Mouse (Mus musculus): Measurements from ENCODE around the gene Gm20662. TPM values are rescaled to one million over a fixed set of nuclear protein-coding genes. Genes with fewer than 3 reads are reported as not detected.

The Gm20662 gene
- polyA plus RNA-seq, 1 experiment from 2014 or later: 0.61 TPM

DNA sequence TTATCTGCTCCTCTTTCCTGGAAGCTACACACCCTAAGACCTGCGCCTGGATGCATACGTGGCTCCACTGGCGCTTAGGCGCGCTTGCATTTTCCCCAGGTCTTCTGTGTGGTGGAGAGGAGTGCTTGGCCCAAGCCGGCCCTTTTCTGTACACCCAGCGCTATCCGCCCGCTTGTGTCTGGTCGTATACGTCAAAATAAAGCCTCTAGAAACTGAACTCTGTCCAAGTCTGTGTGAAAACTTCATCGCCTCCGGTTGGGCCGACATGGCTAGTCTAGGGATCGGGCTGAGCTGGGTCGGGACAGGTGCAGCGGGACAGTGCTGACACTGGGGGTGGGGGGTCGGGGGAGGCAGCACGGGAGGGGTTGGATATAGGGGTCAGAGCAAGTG is 52.4 kb downstream of the Gm20662 start:
- WGBS: under 1% methylated on average over 19 of the region's 19 CpGs
- Histone ChIP-seq H3K27ac (ENCODE audit: low read depth, low read length) (peak overlapping the region; percentile 63; the same call in 1 of the 2 replicates), H3K9me3 (ENCODE audit: control insufficient read depth, low read length) (no peaks in the 10 kb centered on the region), H3K27me3 (ENCODE audit: control insufficient read depth, insufficient read depth, low read length) (no peaks in the 10 kb centered on the region), H3K4me3 (ENCODE audit: low read length) (peak overlapping the region; percentile 84), H3K36me3 (ENCODE audit: control insufficient read depth, insufficient read depth, low read length) (peaks cover 46% of the 10 kb centered on the region), H3K4me1 (ENCODE audit: control insufficient read depth, insufficient read depth, low read length) (peaks cover 22% of the 10 kb centered on the region), H3K9ac (ENCODE audit: low read depth, low read length) (peak overlapping the region; percentile 70), H3K4me2 (replicated peaks; ENCODE audit: low read depth, low read length) (peak overlapping the region; percentile 87)
- ATAC-seq (ENCODE audit: low FRiP score, low TSS enrichment): peak; percentile 60

DNA sequence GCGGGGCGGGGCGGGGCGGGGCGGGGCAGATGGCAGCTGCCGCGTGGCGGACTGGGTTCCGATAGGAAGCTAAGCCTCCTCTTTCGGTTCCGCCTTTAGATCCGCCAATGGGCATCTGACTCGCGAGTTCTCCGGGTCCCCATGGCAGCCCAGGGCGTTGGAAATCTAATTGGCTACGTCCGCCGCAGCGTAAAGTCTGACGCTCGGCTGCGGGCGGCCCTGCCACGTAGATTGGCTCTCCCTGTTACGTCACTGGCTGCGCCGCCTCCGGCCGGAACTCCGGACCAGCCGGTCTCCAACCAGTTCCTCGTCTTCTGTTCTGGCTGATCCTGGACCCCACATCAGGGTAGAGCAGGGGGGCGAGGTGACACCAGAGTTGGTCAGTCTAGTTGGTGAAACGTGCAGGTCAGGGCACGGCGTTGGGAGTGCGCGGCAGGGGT is 52.9 kb downstream of the Gm20662 start, which contains the start of gene Gmppb:
Gene Gmppb (plus strand): TSS at position 227 of the 440 bp plus-strand sequence.
- no peaks in the 10 kb centered on the region for H3K27me3 ChIP-seq (ENCODE audit: control insufficient read depth, insufficient read depth, low read length)
- under 1% methylated on average over 36 of the region's 39 CpGs for WGBS
- H3K9me3 ChIP-seq (ENCODE audit: control insufficient read depth, low read length): no peaks in the 10 kb centered on the region
- H3K4me2 ChIP-seq (replicated peaks; ENCODE audit: low read depth, low read length): peak within 1 kb of the TSS; percentile 87
- H3K4me1 ChIP-seq (ENCODE audit: control insufficient read depth, insufficient read depth, low read length): peaks cover 22% of the 10 kb centered on the region
- peak within 1 kb of the TSS; percentile 70 for H3K9ac ChIP-seq (ENCODE audit: low read depth, low read length)
- H3K4me3 ChIP-seq (ENCODE audit: low read length): peak within 1 kb of the TSS; percentile 84
- peak within 1 kb of the TSS; percentile 71 for H3K27ac ChIP-seq (ENCODE audit: low read depth, low read length)
- H3K36me3 ChIP-seq (ENCODE audit: control insufficient read depth, insufficient read depth, low read length): peaks cover 51% of the 10 kb centered on the region
- peak; percentile 93 for ATAC-seq (ENCODE audit: low FRiP score, low TSS enrichment)

DNA sequence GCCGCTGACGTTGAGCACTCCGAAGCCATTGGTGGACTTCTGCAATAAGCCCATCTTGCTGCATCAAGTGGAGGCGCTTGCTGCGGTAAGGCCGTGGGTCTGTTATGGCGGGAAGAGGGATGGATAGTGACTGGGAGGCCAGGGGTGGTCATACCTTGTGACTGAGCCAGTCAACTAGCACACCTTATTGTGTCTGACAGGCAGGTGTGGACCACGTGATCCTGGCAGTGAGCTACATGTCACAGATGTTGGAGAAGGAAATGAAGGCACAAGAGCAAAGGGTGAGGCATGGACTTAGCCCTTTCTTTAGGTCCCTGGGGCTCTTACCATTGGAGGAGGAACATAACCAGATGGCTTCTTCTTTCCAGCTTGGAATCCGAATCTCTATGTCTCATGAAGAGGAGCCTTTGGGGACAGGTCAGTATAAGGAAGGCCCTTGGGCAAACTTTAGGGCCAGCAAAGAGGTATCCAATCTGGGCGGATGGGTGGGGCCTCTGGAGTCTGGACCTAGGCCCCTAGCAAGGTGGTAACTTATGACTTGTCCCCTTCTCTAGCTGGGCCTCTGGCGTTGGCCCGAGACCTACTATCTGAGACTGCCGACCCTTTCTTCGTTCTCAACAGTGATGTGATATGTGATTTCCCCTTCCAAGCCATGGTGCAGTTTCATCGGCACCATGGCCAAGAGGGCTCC is 53.6 kb downstream of the Gm20662 start:
- 43% methylated on average over 15 of the region's 15 CpGs for WGBS
- H3K36me3 ChIP-seq (ENCODE audit: control insufficient read depth, insufficient read depth, low read length): peaks cover 53% of the 10 kb centered on the region
- peak overlapping the region; percentile 87 for H3K4me2 ChIP-seq (replicated peaks; ENCODE audit: low read depth, low read length)
- H3K9me3 ChIP-seq (ENCODE audit: control insufficient read depth, low read length): no peaks in the 10 kb centered on the region
- peak overlapping the region; percentile 70 for H3K9ac ChIP-seq (ENCODE audit: low read depth, low read length)
- peaks cover 22% of the 10 kb centered on the region for H3K4me1 ChIP-seq (ENCODE audit: control insufficient read depth, insufficient read depth, low read length)
- no peaks in the 10 kb centered on the region for H3K27me3 ChIP-seq (ENCODE audit: control insufficient read depth, insufficient read depth, low read length)
- peak overlapping the region; percentile 71 for H3K27ac ChIP-seq (ENCODE audit: low read depth, low read length)
- no peak for ATAC-seq (ENCODE audit: low FRiP score, low TSS enrichment)
- H3K4me3 ChIP-seq (ENCODE audit: low read length): peak overlapping the region; percentile 84

DNA sequence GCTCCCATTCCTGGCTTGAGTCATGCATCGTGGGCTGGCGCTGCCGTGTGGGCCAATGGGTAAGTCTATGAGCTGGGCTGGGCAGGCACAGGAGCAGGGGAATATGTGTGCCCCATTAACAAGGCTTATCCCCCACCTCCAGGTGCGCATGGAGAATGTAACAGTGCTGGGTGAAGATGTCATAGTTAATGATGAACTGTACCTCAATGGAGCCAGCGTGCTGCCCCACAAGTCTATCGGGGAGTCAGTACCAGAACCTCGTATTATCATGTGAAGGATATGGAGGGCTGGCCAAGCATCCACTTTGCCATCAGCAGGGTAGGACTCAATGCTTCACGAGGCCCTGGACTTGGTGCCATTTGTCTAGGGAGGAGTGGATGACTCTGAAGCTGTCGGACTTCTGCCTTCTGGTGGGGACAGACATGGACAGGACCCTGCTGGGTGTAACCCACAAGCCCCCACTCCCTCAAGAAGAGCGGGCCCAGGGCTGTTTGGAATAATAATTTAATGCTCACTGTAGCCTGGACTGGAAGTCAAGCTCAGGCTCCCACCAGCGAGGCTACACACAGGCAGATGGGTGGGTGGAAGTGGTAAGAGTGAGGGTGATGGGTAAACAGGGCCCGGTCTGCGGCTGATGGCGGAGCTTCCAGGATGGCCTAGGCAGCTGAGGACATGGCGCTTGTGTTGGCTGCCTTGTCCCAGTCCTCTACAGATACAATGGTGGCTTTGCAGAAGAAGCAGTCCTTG is 55.2 kb downstream of the Gm20662 start:
- peaks cover 51% of the 10 kb centered on the region for H3K36me3 ChIP-seq (ENCODE audit: control insufficient read depth, insufficient read depth, low read length)

DNA sequence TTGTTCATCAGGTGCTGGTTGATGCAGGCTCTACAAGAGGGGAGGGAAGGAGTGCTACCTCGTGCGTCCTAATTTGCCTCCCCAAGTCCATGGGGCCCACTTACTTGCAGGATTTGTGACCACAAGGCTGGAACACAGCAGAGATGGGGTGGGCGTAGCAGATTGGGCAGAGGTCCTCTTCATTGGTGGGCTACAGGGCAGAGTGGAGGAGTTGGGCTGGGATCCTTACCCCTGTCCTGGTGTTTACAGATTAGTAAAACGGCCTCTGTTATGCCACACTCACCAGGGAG is 55.7 kb downstream of the Gm20662 start:
- H3K9ac ChIP-seq (ENCODE audit: low read depth, low read length): no peak overlapping the region
- no peak overlapping the region for H3K4me2 ChIP-seq (replicated peaks; ENCODE audit: low read depth, low read length)
- H3K9me3 ChIP-seq (ENCODE audit: control insufficient read depth, low read length): no peaks in the 10 kb centered on the region
- WGBS: 79% methylated on average over 4 of the region's 4 CpGs
- no peak overlapping the region for H3K27ac ChIP-seq (ENCODE audit: low read depth, low read length)
- no peaks in the 10 kb centered on the region for H3K27me3 ChIP-seq (ENCODE audit: control insufficient read depth, insufficient read depth, low read length)
- no peak for ATAC-seq (ENCODE audit: low FRiP score, low TSS enrichment)
- H3K4me3 ChIP-seq (ENCODE audit: low read length): no peak overlapping the region
- H3K4me1 ChIP-seq (ENCODE audit: control insufficient read depth, insufficient read depth, low read length): peaks cover 22% of the 10 kb centered on the region
- peaks cover 48% of the 10 kb centered on the region for H3K36me3 ChIP-seq (ENCODE audit: control insufficient read depth, insufficient read depth, low read length)

More for the DNA sequence above, 55.2 kb downstream of the Gm20662 start:
- no peaks in the 10 kb centered on the region for H3K27me3 ChIP-seq (ENCODE audit: control insufficient read depth, insufficient read depth, low read length)
- peaks cover 22% of the 10 kb centered on the region for H3K4me1 ChIP-seq (ENCODE audit: control insufficient read depth, insufficient read depth, low read length)
- no peak overlapping the region for H3K27ac ChIP-seq (ENCODE audit: low read depth, low read length)
- H3K9me3 ChIP-seq (ENCODE audit: control insufficient read depth, low read length): no peaks in the 10 kb centered on the region
- H3K9ac ChIP-seq (ENCODE audit: low read depth, low read length): no peak overlapping the region
- no peak for ATAC-seq (ENCODE audit: low FRiP score, low TSS enrichment)
- WGBS: 93% methylated on average over 15 of the region's 15 CpGs
- no peak overlapping the region for H3K4me2 ChIP-seq (replicated peaks; ENCODE audit: low read depth, low read length)
- no peak overlapping the region for H3K4me3 ChIP-seq (ENCODE audit: low read length)

DNA sequence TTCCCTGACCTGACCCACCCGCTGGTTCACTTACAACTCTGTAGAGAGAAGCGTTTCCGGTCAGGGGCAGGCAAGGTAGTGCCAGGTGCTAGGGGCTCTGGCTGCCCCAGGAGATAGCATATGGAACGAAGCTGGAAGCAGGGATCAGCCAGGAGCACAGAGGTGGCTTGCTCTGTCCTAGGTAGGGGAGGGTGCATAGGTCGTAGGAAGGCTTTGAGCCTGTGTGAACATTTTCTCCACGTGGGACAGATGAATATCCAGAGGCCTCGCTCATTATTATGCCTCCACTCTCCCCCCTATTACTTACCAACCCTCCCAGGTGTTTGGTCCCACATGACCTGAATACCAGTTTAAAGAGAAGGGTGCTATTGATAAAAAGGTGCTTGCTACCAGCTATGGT is 56.3 kb downstream of the Gm20662 start:
- Histone ChIP-seq H3K36me3 (ENCODE audit: control insufficient read depth, insufficient read depth, low read length) (peaks cover 50% of the 10 kb centered on the region), H3K9me3 (ENCODE audit: control insufficient read depth, low read length) (no peaks in the 10 kb centered on the region)

DNA sequence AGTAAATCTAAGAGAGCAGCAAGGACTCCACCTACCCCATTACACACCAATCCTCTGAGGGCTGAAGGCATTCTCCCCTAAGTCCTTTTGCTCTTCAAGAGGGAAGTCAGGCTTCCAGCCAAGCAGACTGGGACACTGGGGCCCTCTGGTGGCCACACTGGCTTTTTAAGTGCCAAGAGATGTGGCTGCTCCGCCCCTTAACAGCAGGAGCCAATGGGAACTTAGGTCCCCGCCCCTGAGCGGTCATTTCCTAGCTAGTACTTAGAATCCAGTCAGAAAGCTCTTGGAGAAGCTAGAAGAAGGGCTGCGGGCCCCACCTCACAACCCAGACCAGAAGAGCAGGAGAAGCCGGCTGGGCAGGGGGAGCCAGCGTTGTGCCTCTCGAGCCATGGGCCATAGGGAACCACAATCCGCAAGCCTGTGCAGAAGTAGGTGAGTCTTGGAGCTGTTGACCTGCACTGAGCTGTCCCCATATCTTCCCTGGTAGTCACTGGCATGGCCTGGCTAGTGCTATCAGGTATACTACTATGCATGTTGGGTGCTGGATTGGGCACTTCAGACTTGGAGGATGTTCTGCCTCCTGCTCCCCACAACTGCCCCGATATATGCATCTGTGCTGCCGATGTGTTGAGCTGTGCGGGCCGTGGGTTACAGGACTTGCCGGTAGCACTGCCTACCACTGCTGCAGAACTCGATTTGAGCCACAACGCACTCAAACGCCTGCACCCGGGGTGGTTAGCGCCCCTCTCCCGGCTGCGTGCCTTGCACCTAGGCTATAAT is 56.9 kb downstream of the Gm20662 start, which contains the start of gene Amigo3:
Gene Amigo3 (plus strand): TSS at position 275 of the 780 bp plus-strand sequence.
- ATAC-seq (ENCODE audit: low FRiP score, low TSS enrichment): peak; percentile 53
- Histone ChIP-seq H3K4me2 (replicated peaks; ENCODE audit: low read depth, low read length) (peak within 1 kb of the TSS; percentile 37), H3K9me3 (ENCODE audit: control insufficient read depth, low read length) (no peaks in the 10 kb centered on the region), H3K27ac (ENCODE audit: low read depth, low read length) (no peak within 1 kb of the TSS), H3K4me1 (ENCODE audit: control insufficient read depth, insufficient read depth, low read length) (peaks cover 17% of the 10 kb centered on the region), H3K9ac (ENCODE audit: low read depth, low read length) (peak within 1 kb of the TSS; percentile 37; the same call in 1 of the 2 replicates), H3K27me3 (ENCODE audit: control insufficient read depth, insufficient read depth, low read length) (no peaks in the 10 kb centered on the region), H3K36me3 (ENCODE audit: control insufficient read depth, insufficient read depth, low read length) (peaks cover 49% of the 10 kb centered on the region), H3K4me3 (ENCODE audit: low read length) (0 out of 2 replicates have a peak within 1 kb of the TSS, but pooled peaks have one; percentile 6)
- 57% methylated on average over 20 of the region's 20 CpGs for WGBS

More for the DNA sequence above, 56.3 kb downstream of the Gm20662 start:
- Histone ChIP-seq H3K27me3 (ENCODE audit: control insufficient read depth, insufficient read depth, low read length) (no peaks in the 10 kb centered on the region), H3K4me1 (ENCODE audit: control insufficient read depth, insufficient read depth, low read length) (peaks cover 22% of the 10 kb centered on the region), H3K4me2 (replicated peaks; ENCODE audit: low read depth, low read length) (no peak overlapping the region), H3K4me3 (ENCODE audit: low read length) (no peak overlapping the region), H3K27ac (ENCODE audit: low read depth, low read length) (no peak overlapping the region), H3K9ac (ENCODE audit: low read depth, low read length) (no peak overlapping the region)
- 77% methylated on average over 7 of the region's 7 CpGs for WGBS
- no peak for ATAC-seq (ENCODE audit: low FRiP score, low TSS enrichment)

DNA sequence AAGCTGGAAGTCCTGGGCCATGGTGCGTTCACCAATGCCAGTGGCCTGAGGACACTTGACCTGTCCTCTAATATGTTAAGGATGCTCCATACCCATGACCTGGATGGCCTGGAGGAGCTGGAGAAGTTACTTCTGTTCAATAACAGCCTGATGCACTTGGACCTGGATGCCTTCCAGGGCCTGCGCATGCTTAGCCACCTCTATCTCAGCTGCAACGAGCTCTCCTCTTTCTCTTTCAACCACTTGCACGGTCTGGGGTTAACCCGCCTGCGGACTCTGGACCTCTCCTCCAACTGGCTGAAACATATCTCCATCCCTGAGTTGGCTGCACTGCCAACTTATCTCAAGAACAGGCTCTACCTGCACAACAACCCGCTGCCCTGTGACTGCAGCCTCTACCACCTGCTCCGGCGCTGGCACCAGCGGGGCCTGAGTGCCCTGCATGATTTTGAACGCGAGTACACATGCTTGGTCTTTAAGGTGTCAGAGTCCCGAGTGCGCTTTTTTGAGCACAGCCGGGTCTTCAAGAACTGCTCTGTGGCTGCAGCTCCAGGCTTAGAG is 57.6 kb downstream of the Gm20662 start:
- H3K27ac ChIP-seq (ENCODE audit: low read depth, low read length): no peak overlapping the region
- no peak overlapping the region for H3K4me3 ChIP-seq (ENCODE audit: low read length)
- H3K9me3 ChIP-seq (ENCODE audit: control insufficient read depth, low read length): no peaks in the 10 kb centered on the region
- H3K9ac ChIP-seq (ENCODE audit: low read depth, low read length): 0 out of 2 replicates have a peak overlapping the region, but pooled peaks have one; percentile 37
- ATAC-seq (ENCODE audit: low FRiP score, low TSS enrichment): no peak
- H3K27me3 ChIP-seq (ENCODE audit: control insufficient read depth, insufficient read depth, low read length): no peaks in the 10 kb centered on the region
- peaks cover 56% of the 10 kb centered on the region for H3K36me3 ChIP-seq (ENCODE audit: control insufficient read depth, insufficient read depth, low read length)
- H3K4me2 ChIP-seq (replicated peaks; ENCODE audit: low read depth, low read length): no peak overlapping the region
- 90% methylated on average over 15 of the region's 15 CpGs for WGBS
- H3K4me1 ChIP-seq (ENCODE audit: control insufficient read depth, insufficient read depth, low read length): peaks cover 16% of the 10 kb centered on the region

Measured in kidney, embryonic 14.5 days (tissue).